Mouse (Mus musculus): ENCODE data around the gene Fastkd2. TPM values are rescaled to one million over a fixed set of nuclear protein-coding genes. Genes with fewer than 3 reads are reported as not detected.

Fastkd2 gene
- 10 to 100 TPM; 34.9 to 57.5 TPM for polyA plus RNA-seq (2017; shearing (Covaris generic))

GRCm38 (mm10) chr1:63730240-63730771 lies at the start of gene Fastkd2, which contains the start of gene Mdh1b:
TSS of gene Fastkd2 (plus strand) at chr1:63730614.
TSS of gene Mdh1b (minus strand) at chr1:63730318.

GRCm38 (mm10) chr1:63686827-63687226 lies 43.6 kb upstream of the Fastkd2 start, which contains the start of gene Dytn:
TSS of gene Dytn (minus strand) at chr1:63686927.

GRCm38 (mm10) chr1:63769167-63769566 lies 38.8 kb downstream of the Fastkd2 start, which contains the start of gene 4933402D24Rik:
TSS of gene 4933402D24Rik (minus strand) at chr1:63769267.

Other genes with a start within 250 kb of the Fastkd2 start
- under 1 TPM in 1 of 2 experiments, not detected in 1; 0.43 TPM for gene Gm39653, start 114.6 kb upstream of the Fastkd2 start, polyA plus RNA-seq (2017; shearing (Covaris generic))
- gene Dytn, start 43.7 kb upstream of the Fastkd2 start, polyA plus RNA-seq (2017; shearing (Covaris generic)), result under 1 TPM; 0.04 to 0.11 TPM
- gene Mdh1b, start 296 bp upstream of the Fastkd2 start, polyA plus RNA-seq (2017; shearing (Covaris generic)), result under 1 TPM in 1 of 2 experiments, not detected in 1; 0.08 TPM
- gene 4933402D24Rik, start 38.7 kb downstream of the Fastkd2 start, polyA plus RNA-seq (2017; shearing (Covaris generic)), result under 1 TPM in 1 of 2 experiments, not detected in 1; 0.21 TPM

Measured in inflammation-experienced regulatory T-cells (primary cell).